Mouse (Mus musculus): ENCODE data around the gene Il20. TPM values are rescaled to one million over a fixed set of nuclear protein-coding genes. Genes with fewer than 3 reads are reported as not detected.

Gene Il20
- polyA plus RNA-seq (2012; rRNA removed) = not detected in 2 replicates

DNA sequence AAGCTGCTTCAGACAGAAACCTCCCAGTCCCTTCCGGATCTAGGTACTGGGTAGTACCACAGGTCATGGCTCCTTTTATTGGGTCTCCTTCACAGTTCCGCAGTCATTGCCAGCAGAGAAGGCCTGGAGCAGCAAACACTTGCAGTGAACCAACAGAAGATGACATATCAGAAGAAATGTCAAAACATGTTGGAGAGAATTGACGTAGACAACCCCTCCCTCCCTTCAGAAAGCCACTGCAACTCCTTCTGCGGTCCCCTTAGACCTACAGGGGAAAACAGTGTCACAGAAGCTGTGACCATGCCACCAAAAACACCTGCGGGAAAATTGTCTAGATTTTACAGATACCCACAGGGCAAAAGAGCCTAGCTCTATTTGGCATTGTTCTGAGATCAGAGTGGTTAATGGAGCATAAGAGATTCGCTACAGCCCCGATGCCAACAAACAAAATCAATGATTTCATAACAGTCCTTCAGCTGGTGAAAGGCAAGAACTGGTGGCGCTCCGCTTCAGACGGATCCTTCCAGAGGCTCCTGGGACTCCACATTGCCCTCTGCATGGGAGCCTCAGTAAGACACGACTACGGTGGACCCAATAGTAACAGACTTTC, at the start of gene Il20:
Gene Il20 (minus strand): TSS at position 51 of the 610 bp plus-strand sequence.

DNA sequence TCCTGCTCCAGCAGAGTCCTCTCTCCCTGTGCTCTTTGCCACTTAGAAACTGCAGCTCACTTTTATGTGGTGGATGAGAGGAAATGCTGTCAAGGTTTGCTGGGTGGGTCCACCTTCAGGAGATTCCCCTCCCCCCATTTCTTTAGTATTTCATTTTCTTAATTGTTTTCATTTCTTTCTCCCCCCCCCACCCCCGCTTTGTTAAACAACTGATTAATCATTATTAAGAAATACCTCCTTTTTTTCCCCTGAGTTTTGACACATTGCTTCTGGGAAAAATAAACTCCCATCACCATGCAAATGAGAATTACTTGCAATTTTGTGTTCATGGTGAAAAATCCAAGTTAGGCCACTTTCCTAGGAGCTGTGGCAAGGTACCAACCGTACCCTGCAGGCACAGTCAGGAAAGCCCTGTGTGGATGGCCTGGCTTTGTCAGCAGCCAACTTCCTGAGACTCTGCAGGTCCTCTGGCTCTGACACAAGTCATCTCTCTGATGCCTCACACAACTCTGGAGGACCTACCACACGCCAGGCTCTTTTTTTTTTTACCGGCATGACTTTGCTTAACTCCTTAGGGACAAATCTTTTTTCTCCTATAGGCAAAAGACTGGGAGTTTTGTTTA, 28.9 kb upstream of the Il20 start, which contains the start of gene Il19:
Gene Il19 (minus strand): TSS at position 51 of the 623 bp plus-strand sequence.

GRCm38 (mm10) chr1:130887354-130887753, 23.9 kb downstream of the Il20 start, which contains the start of gene Il24:
Gene Il24 (minus strand): TSS chr1:130887454.

DNA sequence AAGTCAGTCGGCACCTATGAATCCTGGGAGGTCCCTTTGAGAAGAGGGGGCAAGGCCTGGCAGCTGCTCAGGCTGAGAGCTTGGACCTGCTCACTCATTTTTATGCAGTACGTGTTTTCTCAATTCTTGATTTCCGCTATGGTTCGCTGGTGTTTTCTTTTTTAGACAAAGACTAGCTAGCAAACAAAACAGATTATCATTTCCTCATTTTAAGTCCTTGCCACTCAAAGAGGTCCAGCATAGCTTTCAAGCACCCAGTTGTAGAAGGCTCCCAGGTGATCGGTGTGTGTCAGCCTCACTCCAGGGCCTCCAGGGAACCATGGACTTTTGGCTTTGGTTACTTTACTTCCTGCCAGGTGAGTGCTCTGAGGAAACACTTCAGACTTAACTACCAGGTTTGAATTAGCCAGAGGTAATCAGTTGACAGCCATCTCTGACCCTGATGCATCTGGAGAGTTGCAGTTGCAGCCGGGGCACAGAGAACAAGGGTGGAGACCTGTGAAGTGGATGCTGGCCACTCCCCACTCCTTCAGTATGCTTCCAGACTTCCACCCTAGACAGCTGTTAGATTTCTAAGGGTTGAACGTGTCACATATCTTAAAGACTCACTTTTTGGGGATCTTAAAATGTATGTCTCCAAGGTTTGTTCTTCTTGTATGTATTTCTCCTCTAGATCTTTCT, 45.6 kb downstream of the Il20 start, which contains the start of gene Fcmr:
Gene Fcmr (plus strand): TSS at position 129 of the 681 bp plus-strand sequence.

Other genes with a start within 250 kb of the Il20 start
- gene C4bp, start 249.8 kb downstream of the Il20 start, polyA plus RNA-seq (2012; rRNA removed) = 0.02 and 0.04 TPM in 2 replicates
- 0.10 TPM in 1 of 2 replicates, not detected in the other for gene Gm29427, start 195.7 kb downstream of the Il20 start, polyA plus RNA-seq (2012; rRNA removed)
- 2.9 and 5.2 TPM in 2 replicates for gene Yod1, start 194.1 kb downstream of the Il20 start, polyA plus RNA-seq (2012; rRNA removed)
- gene Pfkfb2, start 182.2 kb downstream of the Il20 start, polyA plus RNA-seq (2012; rRNA removed) = 19.9 and 20.8 TPM in 2 replicates
- gene AA986860, start 179.5 kb downstream of the Il20 start, polyA plus RNA-seq (2012; rRNA removed) = 0.67 and 0.72 TPM in 2 replicates
- gene Fcamr, start 110.5 kb downstream of the Il20 start, polyA plus RNA-seq (2012; rRNA removed) = 0.06 and 0.07 TPM in 2 replicates
- 0.02 and 0.06 TPM in 2 replicates for gene Pigr, start 84.8 kb downstream of the Il20 start, polyA plus RNA-seq (2012; rRNA removed)
- gene Fcmr, start 45.8 kb downstream of the Il20 start, polyA plus RNA-seq (2012; rRNA removed) = not detected in 2 replicates
- not detected in 2 replicates for gene Il24, start 24.0 kb downstream of the Il20 start, polyA plus RNA-seq (2012; rRNA removed)
- 0.07 and 0.10 TPM in 2 replicates for gene Il19, start 28.7 kb upstream of the Il20 start, polyA plus RNA-seq (2012; rRNA removed)
- gene Il10, start 108.4 kb upstream of the Il20 start, polyA plus RNA-seq (2012; rRNA removed) = not detected in 2 replicates
- gene Mapkapk2, start 186.4 kb upstream of the Il20 start, polyA plus RNA-seq (2012; rRNA removed) = 67.9 and 70.7 TPM in 2 replicates
- gene Dyrk3, start 226.9 kb upstream of the Il20 start, polyA plus RNA-seq (2012; rRNA removed) = 7.8 and 12.3 TPM in 2 replicates
- gene Eif2d, start 241.7 kb upstream of the Il20 start, polyA plus RNA-seq (2012; rRNA removed) = 35.6 and 52.4 TPM in 2 replicates

Measured in central nervous system, embryonic 11.5 days (tissue).